Mouse (Mus musculus) layer of hippocampus, postnatal 10 days (tissue): ENCODE measurements at regions not wholly inside any gene's neighbourhood (a gene's known extent, or its start where the extent isn't known, plus 50 kb on each side); places are given as distances from the start of the nearest gene placed in this dataset.
A peak's percentile ranks its signal among the peaks of the same experiment; 100 is the strongest.

ENCODE experiments used
- DNase-seq, 2 experiments: peaks; one replicate each; pipeline ENCODE4 v3.0.0; 2021; ENCODE audit warnings: low spot score in 2 of 2

GRCm38 (mm10) chr8:46898697-46899445 is 87.8 kb upstream of the Enpp6 start:
- DNase-seq: no peak

- DNase-seq: no peak
Observed at GRCm38 (mm10) chr8:46900826-46901225, 85.9 kb upstream of the Enpp6 start.

GRCm38 (mm10) chr8:46904731-46905130 is 82.0 kb upstream of the Enpp6 start:
- DNase-seq: no peak

- no peak for DNase-seq
Observed at GRCm38 (mm10) chr8:46907390-46907789, 79.3 kb upstream of the Enpp6 start.

- DNase-seq: no peak
Observed at GRCm38 (mm10) chr8:46908186-46908585, 78.5 kb upstream of the Enpp6 start.

- no peak for DNase-seq
Observed at GRCm38 (mm10) chr8:46913956-46914355, 72.7 kb upstream of the Enpp6 start.

GRCm38 (mm10) chr8:46920071-46920470 is 66.6 kb upstream of the Enpp6 start:
- no peak for DNase-seq

GRCm38 (mm10) chr8:46921075-46921474 is 65.6 kb upstream of the Enpp6 start:
- no peak for DNase-seq

- DNase-seq: no peak
Observed at GRCm38 (mm10) chr8:46921585-46921984, 65.1 kb upstream of the Enpp6 start.

- no peak for DNase-seq
Observed at GRCm38 (mm10) chr8:46924787-46925548, 61.7 kb upstream of the Enpp6 start.

- no peak for DNase-seq
Observed at GRCm38 (mm10) chr8:46928718-46929117, 58.0 kb upstream of the Enpp6 start.

GRCm38 (mm10) chr8:46929678-46930077 is 57.0 kb upstream of the Enpp6 start:
- no peak for DNase-seq

GRCm38 (mm10) chr8:46931267-46931666 is 55.4 kb upstream of the Enpp6 start:
- no peak for DNase-seq

- no peak for DNase-seq
Observed at GRCm38 (mm10) chr8:46933256-46933655, 53.4 kb upstream of the Enpp6 start.

GRCm38 (mm10) chr8:46934254-46934653 is 52.4 kb upstream of the Enpp6 start:
- peak; percentile 29 to 34 for DNase-seq

- peak; percentile 60 to 61 for DNase-seq
Observed at GRCm38 (mm10) chr8:46934898-46935297, 51.8 kb upstream of the Enpp6 start.

- peak; percentile 29 to 54 for DNase-seq
Observed at GRCm38 (mm10) chr8:46936039-46936438, 50.6 kb upstream of the Enpp6 start.
